Mouse (Mus musculus) inflammation-experienced regulatory T-cells, adult 6 months (primary cell): ENCODE data around the gene Aldh1a3. TPM values are rescaled to one million over a fixed set of nuclear protein-coding genes. Genes with fewer than 3 reads are reported as not detected.

ENCODE experiments used
- ATAC-seq: one replicate; pipeline ENCODE4 v1.8.0; 2017
- polyA plus RNA-seq, 3 experiments: library from polyadenylated mRNA; unstranded; fragments of 100-300 nt; shearing (Covaris generic); gene quantifications; one replicate each; pipeline ENCODE4 v1.2.1; 2017

Aldh1a3 gene
- polyA plus RNA-seq, 3 experiments from 2014 or later: 0.28 to 0.70 TPM; not detected in 1

DNA sequence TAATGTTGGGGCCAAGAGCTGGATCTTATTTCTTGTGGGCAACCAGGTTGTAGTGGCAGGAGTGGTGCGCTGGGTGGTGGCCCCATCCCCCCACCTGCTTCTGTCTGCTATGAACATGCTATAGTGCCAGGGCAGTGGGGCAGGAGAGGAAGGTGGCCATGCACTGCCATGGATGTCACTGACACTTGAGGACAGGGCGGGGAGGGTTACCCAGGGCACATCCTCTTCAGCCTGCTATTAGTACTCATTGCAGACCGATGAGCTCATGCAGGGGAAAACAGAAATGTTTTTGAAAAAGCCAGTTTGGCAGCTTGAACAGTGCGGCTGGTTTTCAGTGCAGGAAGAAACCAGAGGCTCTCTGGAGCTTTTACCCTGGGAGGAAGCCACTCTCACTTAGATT, 10.5 kb downstream of the Aldh1a3 start:
- ATAC-seq: no peak

DNA sequence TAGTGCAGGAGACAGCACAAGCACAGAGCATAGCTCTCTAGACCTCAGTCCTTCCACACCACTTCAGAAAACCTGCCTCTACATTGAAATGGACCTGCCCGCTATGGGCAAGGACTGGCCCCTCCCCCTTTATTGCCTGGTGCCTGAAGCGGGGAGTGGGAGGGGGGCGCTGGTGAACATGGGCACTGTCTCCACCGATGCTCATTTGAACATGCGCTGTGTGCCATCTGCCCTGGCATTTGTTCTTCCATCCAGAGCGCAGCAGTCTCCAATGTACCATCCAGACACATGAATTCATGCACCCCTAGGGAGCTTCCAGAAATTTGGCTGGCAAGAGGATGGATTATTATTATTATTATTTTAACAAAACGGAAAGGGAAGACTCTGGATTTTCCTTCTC, 14.2 kb downstream of the Aldh1a3 start:
- ATAC-seq: no peak

DNA sequence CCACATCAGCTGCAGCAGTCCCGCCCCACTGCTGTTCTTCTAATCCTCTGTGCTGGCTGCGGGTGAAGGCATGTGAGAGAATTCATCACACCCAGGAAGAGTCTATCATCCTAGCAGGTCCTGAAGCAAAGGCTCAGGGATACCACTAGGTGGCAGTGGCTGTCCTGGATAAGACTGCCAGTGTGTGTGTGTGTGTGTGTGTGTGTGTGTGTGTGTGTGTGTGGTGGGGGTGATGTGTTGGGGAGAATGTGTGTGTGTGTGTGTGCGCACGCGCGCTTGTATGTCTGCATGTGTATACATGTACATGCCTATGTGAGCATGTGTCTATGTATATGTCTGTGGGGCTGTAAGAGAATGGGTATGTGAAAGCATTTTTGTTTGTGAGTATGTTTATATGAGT, 17.9 kb downstream of the Aldh1a3 start:
- no peak for ATAC-seq

DNA sequence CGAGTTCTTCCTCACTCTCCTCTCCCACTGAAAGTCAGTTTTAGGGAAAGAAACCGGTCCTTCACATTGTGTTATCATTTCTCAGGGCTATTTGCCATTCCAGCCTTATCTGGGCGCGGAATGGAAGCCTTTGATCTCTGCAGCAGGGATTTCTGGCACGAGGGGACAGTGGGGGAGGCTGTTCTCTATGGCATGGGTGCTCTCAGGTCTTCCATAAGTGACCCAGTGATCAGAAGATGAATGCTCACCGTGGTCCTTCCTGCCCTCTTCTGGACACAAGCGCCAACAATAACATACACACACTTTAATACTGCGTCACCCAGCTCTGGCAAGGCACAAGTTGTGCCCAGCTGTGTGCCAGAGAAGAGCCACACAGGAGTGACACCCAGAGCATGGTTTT, 20.3 kb downstream of the Aldh1a3 start:
- ATAC-seq: no peak

DNA sequence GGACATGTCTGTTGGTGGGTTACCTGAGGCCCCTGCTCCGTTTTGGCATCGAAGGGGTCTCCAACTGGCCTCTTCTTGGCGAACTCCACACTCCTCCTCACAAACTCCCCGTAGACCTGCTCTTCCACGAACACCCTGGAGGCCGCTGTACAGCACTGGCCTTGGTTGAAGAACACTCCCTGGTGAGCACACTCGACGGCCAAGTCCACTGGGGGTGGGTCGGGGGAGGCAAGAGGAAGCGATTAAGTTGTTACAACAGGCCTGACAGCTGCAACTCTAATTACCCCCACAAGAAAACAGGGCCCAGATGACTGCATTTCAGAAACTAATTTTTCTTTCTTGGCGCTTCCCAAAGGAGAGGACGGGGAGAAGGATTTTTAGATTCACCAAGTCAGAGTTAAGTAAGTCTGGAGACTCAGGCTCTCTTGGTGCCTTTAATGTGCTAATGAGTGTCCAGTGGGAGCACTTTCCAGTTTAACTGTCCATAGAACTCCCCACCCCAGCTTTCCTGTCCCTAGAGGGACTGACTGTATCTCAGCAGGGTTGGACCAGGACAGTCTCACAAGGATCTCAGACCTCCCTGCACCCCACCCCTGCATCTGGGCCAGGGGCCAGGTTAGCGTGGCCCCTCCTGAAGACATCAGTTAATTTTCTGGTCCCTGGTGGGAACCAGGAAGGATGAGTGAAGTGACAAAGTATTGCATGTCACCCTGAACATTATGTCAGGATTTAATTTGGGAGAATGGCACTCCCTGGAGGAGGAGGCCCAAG, 21.2 kb downstream of the Aldh1a3 start:
- ATAC-seq: no peak

DNA sequence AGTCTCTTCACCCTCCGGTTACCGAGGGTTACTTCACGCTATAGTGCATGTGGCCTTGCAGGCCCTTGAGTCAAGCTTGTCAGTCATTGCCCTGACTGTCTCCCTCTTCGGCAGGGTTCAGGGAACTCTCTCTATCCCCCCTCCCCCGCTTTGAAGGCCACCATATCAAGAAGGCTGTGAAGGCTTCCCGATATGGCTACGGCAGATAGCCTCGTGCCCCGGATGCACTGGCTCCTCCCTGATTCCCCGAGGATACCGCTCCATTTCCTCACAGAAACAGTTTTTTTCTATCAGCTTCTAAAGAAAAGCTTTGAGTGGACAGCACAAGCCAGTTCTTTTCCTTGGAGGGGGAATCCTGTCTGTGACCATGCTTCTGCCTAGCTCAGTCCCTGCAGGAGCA, 21.8 kb downstream of the Aldh1a3 start:
- ATAC-seq: no peak

DNA sequence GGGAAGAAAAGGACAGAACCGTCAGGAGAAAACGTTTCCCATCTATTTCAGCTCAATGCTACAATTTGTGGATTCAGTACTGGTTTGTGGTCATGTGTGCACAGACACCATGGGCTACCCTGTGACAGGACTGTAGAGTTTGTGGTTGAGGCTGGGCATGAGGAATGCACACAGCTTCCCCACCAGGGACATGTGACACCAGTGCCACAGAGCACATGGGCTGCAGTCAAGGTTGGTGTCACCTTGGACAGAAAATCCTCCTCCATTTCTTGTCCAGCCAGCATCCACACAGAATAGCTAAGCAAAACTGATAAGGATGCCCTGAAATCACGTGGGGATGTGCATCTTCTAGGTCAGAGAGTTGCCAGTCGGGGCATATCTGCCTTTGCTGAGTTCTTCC, 22.5 kb downstream of the Aldh1a3 start:
- ATAC-seq: no peak

DNA sequence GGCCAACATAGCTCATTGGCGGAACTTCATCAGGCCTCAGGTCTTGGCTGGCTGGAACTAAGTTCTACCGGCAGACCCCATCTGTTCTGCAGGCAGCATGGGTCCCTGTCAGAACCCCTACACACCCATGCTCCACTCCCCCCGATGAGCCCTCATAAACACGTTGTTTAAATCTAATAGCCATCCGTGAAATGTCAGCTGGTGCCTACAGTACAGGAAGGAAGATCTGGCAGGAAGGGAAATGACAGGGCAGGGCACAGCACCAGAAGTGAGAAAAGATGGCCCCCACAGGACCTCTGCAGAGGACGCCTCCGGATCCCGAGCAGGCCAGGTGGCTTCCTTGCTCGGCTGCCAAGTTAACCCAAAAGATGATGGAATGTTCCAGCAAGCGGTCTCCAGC, 23.2 kb downstream of the Aldh1a3 start:
- no peak for ATAC-seq

DNA sequence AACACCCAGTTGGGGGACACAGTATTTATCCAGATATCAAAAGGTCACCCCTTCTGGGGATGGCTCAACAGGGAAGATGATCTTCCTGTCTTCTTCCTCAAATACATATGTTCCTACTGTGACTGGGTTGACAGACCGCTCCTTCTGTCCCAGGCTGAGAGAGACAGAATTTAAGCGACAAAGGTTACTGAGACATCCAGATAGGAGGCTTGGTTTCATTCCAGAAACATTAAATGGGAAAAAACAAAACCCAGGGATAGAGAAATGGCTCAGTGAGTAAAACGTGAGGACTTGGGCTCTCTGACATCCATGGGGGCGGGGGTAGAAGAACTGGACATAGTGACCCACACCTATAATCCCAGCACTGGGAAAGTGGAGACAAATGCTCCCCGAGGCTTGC, 24.4 kb downstream of the Aldh1a3 start:
- ATAC-seq: no peak

DNA sequence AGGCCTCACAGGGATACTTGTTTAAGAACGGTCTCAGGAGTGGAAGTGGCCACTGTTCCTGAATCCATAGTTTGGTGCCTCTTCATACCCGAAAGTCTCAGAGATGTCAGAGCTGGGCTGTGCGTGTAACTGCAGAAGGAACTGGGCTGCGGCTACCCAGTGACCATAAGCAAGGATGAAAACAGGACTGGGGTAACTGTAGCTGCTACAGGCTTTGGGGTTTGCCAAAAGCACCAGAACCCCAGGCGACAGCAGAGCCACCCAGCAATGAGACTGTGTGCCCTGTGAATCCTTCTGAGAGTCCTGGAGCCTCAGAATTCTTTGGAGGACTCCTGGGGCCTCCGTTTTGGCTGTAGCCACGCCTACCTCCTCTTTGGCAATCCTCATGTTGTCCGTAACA, 25.7 kb downstream of the Aldh1a3 start:
- ATAC-seq: no peak

DNA sequence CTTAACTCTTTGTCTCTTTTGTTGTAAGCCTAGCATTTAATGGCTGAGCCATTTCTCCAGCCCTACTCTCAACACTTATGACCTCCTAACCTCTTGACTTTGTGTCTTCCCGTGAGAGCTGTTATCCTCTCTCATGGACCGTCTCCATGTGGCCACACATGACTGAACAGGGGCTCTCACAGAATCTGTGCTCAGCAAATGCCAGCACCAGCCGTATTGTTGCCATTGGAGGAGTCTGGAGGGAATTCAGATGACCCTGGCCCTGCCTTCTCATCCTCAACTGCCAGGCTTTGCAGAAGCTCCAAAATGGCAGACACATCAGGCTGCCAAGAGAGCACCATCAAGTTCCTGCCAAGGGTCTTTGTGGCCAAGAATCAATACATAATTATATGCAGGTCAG, 30.0 kb downstream of the Aldh1a3 start:
- no peak for ATAC-seq

DNA sequence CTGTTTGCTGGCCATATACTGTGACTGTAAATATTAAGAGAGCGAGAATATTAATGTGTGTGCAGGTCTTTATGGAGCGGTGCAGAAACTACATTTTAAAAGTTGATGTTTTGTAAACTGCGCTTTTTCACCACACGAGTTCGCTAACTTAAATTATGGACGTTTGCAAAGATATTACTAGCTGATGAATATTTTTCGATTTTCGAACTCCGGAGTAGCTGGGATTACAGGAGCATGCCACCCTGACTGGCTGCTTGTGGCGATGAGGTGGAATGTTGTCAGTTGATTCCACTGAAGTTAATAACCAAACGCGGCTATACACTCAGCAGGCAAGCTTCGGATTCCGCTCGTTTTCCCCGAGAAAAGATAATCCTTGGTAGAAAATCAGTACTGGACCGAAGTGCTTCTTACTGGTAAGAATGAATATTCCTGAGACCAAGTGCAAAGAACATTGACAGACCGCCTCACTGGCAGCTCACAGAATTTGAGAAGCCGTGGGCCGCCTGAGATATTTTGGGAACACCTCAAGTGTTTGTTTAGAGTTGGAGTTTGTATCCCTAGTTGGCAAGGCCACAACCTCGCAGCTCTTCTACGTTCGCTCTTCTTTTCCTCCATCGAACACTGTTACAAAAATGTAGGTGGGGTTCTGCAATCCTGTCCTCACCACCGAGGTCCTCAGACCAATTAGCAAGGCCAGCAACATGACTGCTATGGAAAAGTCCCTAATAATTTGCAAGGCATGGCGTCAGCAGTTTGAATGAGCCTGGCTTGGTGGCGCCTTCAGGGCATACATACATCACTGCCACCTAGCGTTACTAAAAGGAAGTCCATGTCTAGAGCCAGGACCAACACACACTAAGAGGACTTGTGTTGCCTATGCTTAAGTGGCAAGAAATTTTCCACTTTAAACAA, 38.4 kb downstream of the Aldh1a3 start:
- ATAC-seq: peak; percentile 80

DNA sequence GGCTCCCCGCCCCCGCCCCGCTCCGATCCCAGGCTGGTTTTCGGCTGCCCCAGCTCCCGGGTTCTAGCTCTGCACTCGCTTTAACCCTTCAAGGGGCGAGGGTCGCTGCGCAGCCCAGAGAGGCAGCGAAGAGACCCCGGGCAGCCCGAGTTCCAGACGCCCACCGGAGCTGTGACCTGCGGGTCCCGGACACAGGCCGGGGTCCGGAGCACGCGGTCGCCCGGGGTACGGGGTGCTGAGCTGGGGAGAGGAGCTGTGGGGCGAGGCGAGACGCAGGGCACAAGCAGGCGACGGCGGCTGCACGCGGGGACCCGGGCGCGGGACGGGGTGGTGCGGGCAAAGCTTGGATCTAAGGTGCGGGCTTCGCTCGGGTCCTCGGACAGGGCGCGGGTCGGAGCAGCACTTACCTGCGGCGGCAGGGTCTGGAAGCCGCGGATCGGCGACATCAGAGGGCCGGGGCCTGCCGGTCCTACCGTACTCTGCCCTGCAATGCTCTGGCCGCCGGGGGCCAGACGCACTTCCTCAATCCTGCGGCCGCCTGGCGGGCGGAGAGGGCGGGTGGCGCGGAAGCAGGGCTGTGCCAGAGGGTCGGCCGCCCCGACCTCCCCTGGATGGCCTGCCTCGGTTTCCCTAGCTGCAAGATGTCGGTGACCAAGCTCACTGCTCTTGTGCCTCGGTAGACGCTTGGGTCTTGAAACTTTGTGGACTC, 39.4 kb downstream of the Aldh1a3 start, which contains the start of gene Lrrk1:
TSS of gene Lrrk1 (minus strand) at position 538 of the 709 bp plus-strand sequence.
- ATAC-seq: peak; percentile 18

DNA sequence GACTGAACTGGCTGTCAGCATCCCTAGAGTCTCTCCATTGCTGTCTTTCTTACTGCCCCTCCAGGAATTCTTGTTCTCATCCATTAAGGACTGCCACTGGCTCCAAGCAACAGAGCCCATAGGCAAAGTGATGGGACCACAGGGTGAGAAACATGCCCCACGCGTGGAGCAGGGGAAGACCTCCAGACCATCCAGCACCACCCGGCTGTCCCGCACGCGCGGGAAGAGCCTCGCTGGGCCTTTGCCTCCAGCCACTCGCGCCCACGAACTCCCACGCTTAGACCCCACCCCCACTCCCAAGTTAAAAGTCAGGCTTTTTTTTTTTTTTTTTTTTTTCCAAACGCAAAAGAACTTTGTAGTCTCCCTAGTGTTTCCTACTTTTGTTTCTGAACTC, 39.9 kb downstream of the Aldh1a3 start:
- ATAC-seq: no peak

DNA sequence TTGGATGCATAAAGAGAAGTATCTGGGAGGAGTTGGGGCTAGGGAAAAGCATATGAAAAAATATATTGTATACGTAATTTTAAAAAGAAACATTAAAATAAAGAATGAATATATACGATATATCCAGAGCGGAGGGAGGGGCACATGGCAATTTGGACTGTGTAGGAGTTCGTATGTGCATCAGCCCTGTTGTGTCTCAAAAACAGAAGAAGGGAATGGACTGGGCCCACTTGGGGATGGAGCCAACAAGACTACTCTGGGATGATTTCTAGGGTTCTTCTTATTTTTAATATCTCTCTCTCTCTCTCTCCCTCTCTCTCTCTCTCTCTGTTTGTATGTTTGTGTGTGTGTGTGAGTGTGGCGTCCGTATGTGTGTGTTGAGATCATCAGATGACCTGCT, 40.9 kb downstream of the Aldh1a3 start:
- ATAC-seq: no peak

DNA sequence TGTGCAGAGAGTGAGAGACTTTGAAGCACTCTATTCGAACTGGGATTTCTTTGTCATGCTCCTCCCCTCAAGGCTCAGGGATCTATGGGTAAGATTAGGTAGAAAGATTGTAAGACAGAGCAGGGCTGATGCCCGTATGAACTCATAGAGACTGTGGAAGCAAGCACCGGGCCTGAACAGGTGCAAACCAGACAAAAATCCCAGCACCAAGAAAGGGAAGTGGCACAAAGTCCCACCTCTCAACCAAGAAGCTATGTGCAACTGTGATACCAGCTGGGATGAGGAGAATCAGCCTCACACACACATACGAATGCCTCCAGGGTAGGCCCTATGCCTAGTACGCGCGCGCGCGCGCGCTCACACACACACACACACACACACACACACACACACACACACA, 41.5 kb downstream of the Aldh1a3 start:
- ATAC-seq: no peak

DNA sequence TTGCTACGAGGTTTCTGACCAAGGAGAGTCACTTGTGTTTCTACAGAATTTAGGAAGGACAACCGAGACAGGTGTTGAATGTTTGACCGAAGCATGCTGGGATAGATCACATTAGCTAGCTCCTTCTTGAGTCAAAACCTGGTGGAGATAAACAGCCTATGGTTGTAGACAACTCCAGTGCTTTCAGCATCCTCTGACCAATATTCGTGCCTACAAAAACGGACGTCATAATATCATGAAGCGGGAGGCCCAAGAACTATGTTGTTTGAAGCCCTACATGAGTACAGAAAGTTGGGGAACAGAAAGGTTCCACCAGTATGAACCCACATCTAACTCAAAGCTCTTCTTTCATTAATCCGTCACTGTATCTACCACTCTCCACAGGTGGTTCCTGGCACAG, 42.4 kb downstream of the Aldh1a3 start:
- ATAC-seq: no peak

DNA sequence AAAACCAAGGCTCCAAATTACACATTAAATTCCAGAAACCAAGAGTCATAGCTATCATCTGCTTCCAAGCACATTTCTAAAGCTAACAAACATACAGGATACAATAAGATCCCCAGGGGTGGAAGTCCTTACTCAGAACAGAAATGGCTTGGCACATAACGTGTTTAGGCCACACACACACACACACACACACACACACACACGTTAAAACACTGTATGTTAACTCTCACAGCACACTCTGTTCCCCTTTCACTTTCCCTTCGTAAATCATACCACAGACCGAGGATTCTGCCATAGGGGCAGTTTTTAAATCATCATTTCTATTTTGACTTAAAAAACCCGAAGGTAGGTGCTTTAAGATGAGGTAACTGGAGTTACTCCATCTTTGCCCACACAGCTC, 43.1 kb downstream of the Aldh1a3 start:
- peak; percentile 38 for ATAC-seq

DNA sequence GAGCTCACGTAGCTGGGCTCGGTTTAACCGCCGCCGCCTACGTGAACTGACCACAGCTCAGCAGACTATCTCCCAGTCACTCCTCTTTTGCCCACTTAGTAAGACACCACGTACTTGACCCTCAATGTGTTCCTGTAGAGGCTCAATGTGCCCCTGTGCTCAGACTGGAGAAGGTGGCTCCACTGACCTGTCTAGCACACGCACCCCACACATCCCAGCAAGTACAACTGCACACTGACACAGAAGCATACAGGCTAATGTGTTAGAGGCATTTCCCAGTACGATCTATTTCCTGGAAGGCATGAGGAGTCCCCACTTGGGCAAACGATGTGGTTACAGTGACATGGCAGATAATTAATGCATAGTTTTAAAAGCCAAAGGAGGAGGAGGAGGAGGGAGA, 50.8 kb downstream of the Aldh1a3 start:
- no peak for ATAC-seq

DNA sequence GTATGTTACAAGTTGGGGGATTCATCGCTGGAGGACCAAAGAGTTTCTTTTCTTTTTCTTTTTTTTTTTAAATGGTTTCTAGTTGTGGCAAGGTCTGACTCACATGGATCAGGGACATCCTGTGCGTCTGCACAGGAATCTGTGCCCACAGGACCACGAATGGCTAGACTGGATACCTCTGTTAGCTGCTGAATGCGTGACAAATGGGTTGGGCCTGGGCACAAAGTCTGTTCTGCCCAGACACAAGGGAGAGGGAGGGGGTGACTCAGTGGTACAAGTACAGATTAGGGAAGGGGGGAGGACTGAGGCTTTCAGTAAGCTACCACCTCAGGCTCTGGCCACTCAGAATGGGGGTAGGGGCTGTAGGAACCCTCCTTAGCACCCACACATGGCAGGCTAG, 51.6 kb downstream of the Aldh1a3 start:
- ATAC-seq: no peak

DNA sequence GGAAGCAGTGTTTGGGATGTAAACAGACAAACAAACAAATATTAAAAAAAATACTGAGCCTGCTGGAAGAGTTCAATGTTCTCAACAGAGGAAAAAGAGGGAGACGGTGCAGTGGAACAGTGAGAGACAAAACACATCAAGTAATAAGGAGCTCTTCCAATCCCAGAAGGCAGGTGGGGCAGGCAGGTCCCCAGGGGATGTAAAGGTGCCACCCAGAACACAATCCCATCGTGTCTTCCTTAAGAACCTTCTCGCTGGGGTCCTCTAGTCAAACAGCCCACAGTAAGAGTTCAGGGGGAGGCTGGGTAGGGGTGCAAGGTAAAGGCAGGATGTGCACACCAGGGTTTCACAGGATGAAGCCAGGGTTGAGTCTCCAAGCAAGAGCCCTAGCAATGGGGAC, 53.9 kb downstream of the Aldh1a3 start:
- no peak for ATAC-seq

DNA sequence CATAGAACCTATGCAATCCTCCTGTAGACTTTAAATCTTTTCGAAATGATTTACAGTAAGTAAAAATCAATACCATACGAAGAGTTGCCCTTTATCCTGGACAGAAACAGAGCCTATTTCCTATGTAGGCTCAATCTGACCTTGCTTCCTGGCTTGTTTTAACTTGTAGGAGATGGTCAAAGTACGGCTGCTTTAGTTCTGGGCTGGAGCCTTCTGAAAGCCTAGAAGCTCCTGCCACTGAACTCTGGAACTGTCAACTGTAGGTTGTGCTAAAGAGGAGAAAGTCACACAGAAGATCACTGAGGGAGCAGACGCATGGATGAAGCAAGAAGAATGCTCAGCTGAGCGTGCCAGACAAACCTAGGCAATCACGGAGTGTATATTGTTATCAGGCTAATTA, 56.3 kb downstream of the Aldh1a3 start:
- ATAC-seq: no peak

DNA sequence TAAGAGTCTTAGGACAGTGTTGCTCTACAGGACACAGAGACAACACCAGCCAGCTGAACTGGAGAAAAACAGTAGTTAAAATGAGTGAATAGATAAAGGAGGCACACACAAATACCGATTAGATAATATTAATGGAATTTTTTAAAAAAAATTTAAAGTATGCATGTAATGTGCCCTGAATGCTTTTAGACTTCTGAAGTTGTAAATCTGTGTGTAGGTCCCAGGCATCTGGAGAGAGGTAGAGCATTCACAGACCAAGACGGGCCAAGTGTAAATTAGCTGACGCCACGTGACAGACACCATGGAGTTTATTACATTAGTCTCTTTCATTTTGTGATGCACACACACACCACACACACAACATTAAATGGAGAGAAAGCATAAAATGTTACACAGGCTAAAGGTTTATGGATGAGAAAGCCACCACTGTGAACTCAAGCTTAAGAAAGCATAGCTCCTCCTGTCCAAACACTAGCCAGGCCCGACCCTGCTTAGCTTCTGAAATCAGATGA, 57.3 kb downstream of the Aldh1a3 start:
- ATAC-seq: no peak
